Mouse (Mus musculus) embryonic facial prominence, embryonic 11.5 days (tissue): ENCODE results near the gene Ube2s. TPM values are rescaled to one million over a fixed set of nuclear protein-coding genes. Genes with fewer than 3 reads are reported as not detected.
A peak's percentile ranks its signal among the peaks of the same experiment; 100 is the strongest.
"Not testable (repeated sequence)": the region's sequence is repeated elsewhere in the genome, so short reads cannot be mapped to it uniquely, and the experiment has no call there.

Experiments
- ATAC-seq: fragments of 200-750 bp; cut with Nextera tagmentation; replicated peaks from 2 replicates; pipeline ENCODE4 v1.8.0; 2017; ENCODE audit warnings: low read depth; ENCODE audit not compliant: insufficient number of reproducible peaks, low FRiP score, low TSS enrichment
- DNase-seq: peaks from one replicate; pipeline ENCODE4 v3.0.0-alpha.2; 2015; ENCODE audit warnings: low spot score
- H3K27ac ChIP-seq: fragments of 300-500 bp; sonication (generic); replicated peaks from 2 replicates; pipeline ENCODE4 v1.5.1; 2014; ENCODE audit warnings: mild to moderate bottlenecking, low read depth, low read length, control low read depth
- H3K27me3 ChIP-seq: fragments of 300-500 bp; sonication (generic); 2 replicates; pipeline ENCODE4 v1.6.1; 2014; ENCODE audit warnings: mild to moderate bottlenecking, low read length, moderate library complexity, mixed read lengths; ENCODE audit not compliant: control insufficient read depth, insufficient read depth
- H3K36me3 ChIP-seq: fragments of 300-500 bp; sonication (generic); replicated peaks from 2 replicates; pipeline ENCODE4 v1.6.1; 2014; ENCODE audit warnings: low read depth, mild to moderate bottlenecking, low read length, moderate library complexity, mixed read lengths; ENCODE audit not compliant: control insufficient read depth, insufficient read depth
- H3K4me1 ChIP-seq: fragments of 300-500 bp; sonication (generic); 2 replicates; pipeline ENCODE4 v1.6.1; 2014; ENCODE audit warnings: low read length, mixed read lengths; ENCODE audit not compliant: control insufficient read depth, insufficient read depth
- H3K4me2 ChIP-seq: fragments of 300-500 bp; sonication (generic); 2 replicates; pipeline ENCODE4 v1.6.1; 2014; ENCODE audit warnings: low read depth, mild to moderate bottlenecking, control low read depth, low read length, moderate library complexity
- H3K4me3 ChIP-seq: fragments of 300-500 bp; sonication (generic); 2 replicates; pipeline ENCODE4 v1.5.1; 2014; ENCODE audit warnings: low read depth, low read length, control low read depth
- H3K9ac ChIP-seq: fragments of 300-500 bp; sonication (generic); replicated peaks from 2 replicates; pipeline ENCODE4 v1.6.1; 2014; ENCODE audit warnings: mild to moderate bottlenecking, control low read depth, low read length
- H3K9me3 ChIP-seq: fragments of 300-500 bp; sonication (generic); replicated peaks from 2 replicates; pipeline ENCODE4 v1.6.1; 2016; ENCODE audit warnings: mild to moderate bottlenecking, low read length, inconsistent platforms, mixed read lengths; ENCODE audit not compliant: control insufficient read depth
- WGBS: fragments of 180-500 bp; shearing (Covaris S2); extraction: QIAGEN DNeasy Blood & Tissue Kit; methylation state at CpG from one replicate; pipeline ENCODE4 v1.1.7; 2014; 5-methylcytosine and 5-hydroxymethylcytosine counted together
- polyA plus RNA-seq: library from polyadenylated mRNA; unstranded; fragments of >200 nt; fragmentation: Nextera tagmentation; extraction: Ambion mirVana; gene quantifications from 2 replicates; pipeline ENCODE4 v1.2.1, GENCODE M21; 2014

Gene Ube2s
- polyA plus RNA-seq, 1 experiment from 2014 or later, result 453 TPM

GRCm38 (mm10) chr7:4811842-4812302 is 518 bp downstream of the Ube2s start:
- H3K9me3 ChIP-seq, result no peaks in the 10 kb centered on the region
- ATAC-seq, result no peak

GRCm38 (mm10) chr7:4811131-4811530 is 1.3 kb downstream of the Ube2s start:
- Histone ChIP-seq H3K4me3 (peak overlapping the region; percentile 99), H3K9ac (peak overlapping the region; percentile 97), H3K36me3 (peaks cover 10% of the 10 kb centered on the region), H3K4me2 (peak overlapping the region; percentile 74)
- H3K9me3 ChIP-seq, H3K4me1 ChIP-seq, H3K27me3 ChIP-seq, ATAC-seq, DNase-seq, H3K27ac ChIP-seq: not testable (repeated sequence)
- 45% methylated on average over 10 of the region's 10 CpGs for WGBS

More at GRCm38 (mm10) chr7:4811842-4812302, 518 bp downstream of the Ube2s start:
- peak overlapping the region; percentile 74 for H3K4me2 ChIP-seq
- H3K4me1 ChIP-seq, result no peaks in the 10 kb centered on the region
- no peaks in the 10 kb centered on the region for H3K27me3 ChIP-seq
- H3K36me3 ChIP-seq, result peaks cover 10% of the 10 kb centered on the region
- peak overlapping the region; percentile 97 for H3K9ac ChIP-seq
- no peak for DNase-seq
- H3K27ac ChIP-seq, result peak overlapping the region; percentile 86; the same call in 1 of the 2 replicates
- H3K4me3 ChIP-seq, result peak overlapping the region; percentile 99
- under 1% methylated on average over 23 of the region's 36 CpGs for WGBS

GRCm38 (mm10) chr7:4806716-4807115 is 5.7 kb downstream of the Ube2s start:
- no peak overlapping the region for H3K4me3 ChIP-seq
- no peak for ATAC-seq
- H3K9ac ChIP-seq, result no peak overlapping the region
- no peak overlapping the region for H3K27ac ChIP-seq
- H3K4me2 ChIP-seq, result no peak overlapping the region
- H3K4me1 ChIP-seq, result no peaks in the 10 kb centered on the region
- 88% methylated on average over 7 of the region's 7 CpGs for WGBS
- DNase-seq, result peak; percentile 63
- H3K36me3 ChIP-seq, result peaks cover 10% of the 10 kb centered on the region
- no peaks in the 10 kb centered on the region for H3K27me3 ChIP-seq
- no peaks in the 10 kb centered on the region for H3K9me3 ChIP-seq

DNA sequence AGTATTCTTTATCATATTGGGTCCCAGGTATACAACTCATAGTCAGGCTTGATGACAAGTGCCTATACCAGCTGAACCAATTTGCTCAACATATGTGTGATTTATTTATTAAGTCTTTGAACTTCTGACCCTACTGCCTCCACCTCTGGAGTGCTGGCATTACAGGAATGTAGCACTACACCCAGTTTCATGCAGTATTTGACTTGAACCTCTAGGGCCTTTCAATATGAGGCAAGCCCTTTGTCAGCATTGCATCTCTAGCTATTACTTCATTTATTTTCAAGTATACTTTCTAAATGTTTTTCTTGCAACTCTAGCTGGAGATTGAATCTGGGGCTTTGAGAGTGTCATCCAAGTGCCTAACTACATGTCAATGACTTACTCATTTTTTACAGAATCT is 10.1 kb downstream of the Ube2s start:
- Histone ChIP-seq H3K4me3 (no peak overlapping the region), H3K9ac (no peak overlapping the region), H3K36me3 (peaks cover 5% of the 10 kb centered on the region; the same call in 1 of the 2 replicates), H3K4me1 (no peaks in the 10 kb centered on the region), H3K4me2 (no peak overlapping the region), H3K9me3 (no peaks in the 10 kb centered on the region), H3K27ac (no peak overlapping the region), H3K27me3 (no peaks in the 10 kb centered on the region)
- DNase-seq, result no peak
- no peak for ATAC-seq

- ATAC-seq (no peak), DNase-seq (peak; percentile 62)
- H3K4me3 ChIP-seq, result no peak overlapping the region
- H3K9me3 ChIP-seq, result no peaks in the 10 kb centered on the region
- H3K27me3 ChIP-seq, result no peaks in the 10 kb centered on the region
- H3K27ac ChIP-seq, result no peak overlapping the region
- H3K9ac ChIP-seq, result no peak overlapping the region
- no peak overlapping the region for H3K4me2 ChIP-seq
- H3K36me3 ChIP-seq, result peaks cover 7% of the 10 kb centered on the region
- peaks cover 3% of the 10 kb centered on the region; the same call in 1 of the 2 replicates for H3K4me1 ChIP-seq
- 73% methylated on average over 7 of the region's 7 CpGs for WGBS
Observed at GRCm38 (mm10) chr7:4795767-4796433, 16.5 kb downstream of the Ube2s start.

- ATAC-seq, result no peak
- 83% methylated on average over 3 of the region's 3 CpGs for whole genome bisulfite sequencing
- Histone ChIP-seq H3K4me2 (no peak overlapping the region), H3K27ac (no peak overlapping the region), H3K36me3 (peaks cover 7% of the 10 kb centered on the region), H3K9ac (no peak overlapping the region), H3K9me3 (no peaks in the 10 kb centered on the region), H3K4me1 (peaks cover 3% of the 10 kb centered on the region; the same call in 1 of the 2 replicates), H3K27me3 (no peaks in the 10 kb centered on the region), H3K4me3 (no peak overlapping the region)
- DNase-seq, result no peak
Observed at GRCm38 (mm10) chr7:4794631-4795168, 17.7 kb downstream of the Ube2s start.

GRCm38 (mm10) chr7:4793674-4794073 is 18.7 kb downstream of the Ube2s start:
- DNase-seq (no peak), ATAC-seq (no peak)
- Histone ChIP-seq H3K27ac (no peak overlapping the region), H3K4me2 (peak overlapping the region; percentile 75), H3K36me3 (peaks cover 7% of the 10 kb centered on the region), H3K9ac (peak overlapping the region; percentile 95), H3K4me1 (peaks cover 3% of the 10 kb centered on the region; the same call in 1 of the 2 replicates), H3K27me3 (0 out of 2 replicates have a peak, but pooled peaks cover 3% of the 10 kb centered on the region), H3K4me3 (peak overlapping the region; percentile 77), H3K9me3 (no peaks in the 10 kb centered on the region)
- 40% methylated on average over 4 of the region's 4 CpGs for WGBS

GRCm38 (mm10) chr7:4793248-4793647 is 19.1 kb downstream of the Ube2s start:
- DNase-seq, H3K36me3 ChIP-seq, H3K4me1 ChIP-seq, H3K27me3 ChIP-seq, H3K9me3 ChIP-seq, ATAC-seq: not testable (repeated sequence)
- Histone ChIP-seq H3K9ac (peak overlapping the region; percentile 95), H3K27ac (peak overlapping the region; percentile 90), H3K4me2 (peak overlapping the region; percentile 75), H3K4me3 (peak overlapping the region; percentile 77)
- WGBS, result under 1% methylated on average over 31 of the region's 31 CpGs
